Mouse (Mus musculus) midbrain, postnatal 0 days (tissue): ENCODE measurements at regions not wholly inside any gene's neighbourhood (a gene's known extent, or its start where the extent isn't known, plus 50 kb on each side); places are given as distances from the start of the nearest gene placed in this dataset.

Experiments
- ATAC-seq: fragments of 200-750 bp; cut with Nextera tagmentation; 2 replicates; pipeline ENCODE4 v1.8.0; 2017; ENCODE audit warnings: moderate number of reproducible peaks, mild to moderate bottlenecking, moderate TSS enrichment, moderate library complexity; ENCODE audit not compliant: low FRiP score
- DNase-seq: peaks from one replicate; pipeline ENCODE4 v3.0.0-alpha.2; 2015; ENCODE audit warnings: low spot score
- H3K27ac ChIP-seq: fragments of 300-500 bp; sonication (generic); 2 replicates; pipeline ENCODE4 v1.5.1; 2014; ENCODE audit warnings: low read depth, mild to moderate bottlenecking, low read length, mixed read lengths
- H3K27me3 ChIP-seq: fragments of 300-500 bp; sonication (generic); 2 replicates; pipeline ENCODE4 v1.6.1; 2014; ENCODE audit warnings: low read length, control low read depth, mixed read lengths; ENCODE audit not compliant: insufficient read depth
- H3K36me3 ChIP-seq: fragments of 300-500 bp; sonication (generic); 2 replicates; pipeline ENCODE4 v1.6.1; 2014; ENCODE audit warnings: low read length, control low read depth, mixed read lengths; ENCODE audit not compliant: insufficient read depth
- H3K4me1 ChIP-seq: fragments of 300-500 bp; sonication (generic); 2 replicates; pipeline ENCODE4 v1.6.1; 2014; ENCODE audit warnings: mild to moderate bottlenecking, control low read depth, antibody characterized with exemption, low read length, mixed read lengths; ENCODE audit not compliant: insufficient read depth
- H3K4me2 ChIP-seq: fragments of 300-500 bp; sonication (generic); 2 replicates; pipeline ENCODE4 v1.6.1; 2014; ENCODE audit warnings: low read depth, mild to moderate bottlenecking, low read length, mixed read lengths; ENCODE audit not compliant: poor library complexity, severe bottlenecking
- H3K4me3 ChIP-seq: fragments of 300-500 bp; sonication (generic); 2 replicates; pipeline ENCODE4 v1.5.1; 2014; ENCODE audit warnings: low read depth, mild to moderate bottlenecking, low read length, moderate library complexity
- H3K9ac ChIP-seq: fragments of 300-500 bp; sonication (generic); replicated peaks from 2 replicates; pipeline ENCODE4 v1.6.1; 2014; ENCODE audit warnings: mild to moderate bottlenecking, low read length, moderate library complexity, mixed read lengths; ENCODE audit not compliant: poor library complexity, severe bottlenecking
- H3K9me3 ChIP-seq: fragments of 300-500 bp; sonication (generic); 2 replicates; pipeline ENCODE4 v1.6.1; 2016; ENCODE audit warnings: low read length, control low read depth
- CTCF ChIP-seq: IDR thresholded peaks from 2 replicates; pipeline ENCODE4 v1.5.1; 2016; ENCODE audit warnings: antibody characterized with exemption, mild to moderate bottlenecking
- WGBS: fragments of 180-500 bp; shearing (Covaris S2); extraction: QIAGEN DNeasy Blood & Tissue Kit; methylation state at CpG from one replicate; pipeline ENCODE4 v1.1.7; 2014; 5-methylcytosine and 5-hydroxymethylcytosine counted together

DNA sequence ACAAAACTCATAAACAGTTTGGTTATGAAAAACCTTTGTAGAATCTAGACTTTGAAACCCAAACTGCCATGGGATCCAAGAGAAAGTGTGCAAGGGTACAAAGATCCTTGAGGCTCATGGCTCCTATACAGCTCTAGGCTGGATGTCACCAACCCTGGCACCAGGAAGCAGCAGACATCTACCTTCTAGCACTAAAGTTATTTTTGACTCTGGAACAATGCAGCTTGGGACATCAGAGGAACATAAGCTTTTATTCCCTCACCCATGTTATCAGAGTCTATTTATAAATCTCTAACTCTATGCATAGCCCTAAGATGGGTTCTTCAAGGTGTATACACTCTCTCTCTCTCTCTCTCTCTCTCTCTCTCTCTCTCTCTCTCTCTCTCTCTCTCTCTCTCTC lies 437.4 kb downstream of the Zfp619 start:
- H3K4me3 ChIP-seq = no peak overlapping the region
- ATAC-seq (no peak), DNase-seq (no peak)
- no peak overlapping the region for H3K4me2 ChIP-seq
- no peak overlapping the region for H3K27ac ChIP-seq
- no peaks in the 10 kb centered on the region for H3K27me3 ChIP-seq
- H3K9ac ChIP-seq = no peak overlapping the region
- TF ChIP-seq CTCF = no peak
- no peaks in the 10 kb centered on the region for H3K4me1 ChIP-seq
- H3K36me3 ChIP-seq = no peaks in the 10 kb centered on the region
- H3K9me3 ChIP-seq = no peaks in the 10 kb centered on the region

DNA sequence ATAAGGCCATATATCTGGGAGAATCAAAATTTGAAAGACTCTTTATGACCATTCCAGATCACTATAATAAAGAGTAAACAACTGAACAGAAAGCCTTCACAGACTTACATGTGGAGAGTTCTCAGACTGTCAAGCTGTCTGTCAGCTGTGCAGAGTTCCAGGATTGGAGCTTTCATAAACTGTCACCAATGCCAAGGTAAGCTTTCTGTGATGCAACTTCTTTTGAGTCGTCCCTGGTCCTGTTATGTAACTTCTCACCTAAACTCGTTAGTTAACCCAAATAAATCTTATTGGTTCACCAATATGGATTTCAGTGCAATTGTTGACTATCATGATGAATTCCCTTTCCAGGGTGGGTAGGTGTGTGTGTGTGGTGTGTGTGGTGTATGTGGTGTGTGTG lies 460.6 kb downstream of the Zfp619 start:
- Histone ChIP-seq H3K9ac (no peak overlapping the region), H3K4me2 (no peak overlapping the region), H3K36me3 (no peaks in the 10 kb centered on the region), H3K4me1 (no peaks in the 10 kb centered on the region), H3K9me3 (no peaks in the 10 kb centered on the region), H3K4me3 (no peak overlapping the region), H3K27me3 (no peaks in the 10 kb centered on the region), H3K27ac (no peak overlapping the region)
- ATAC-seq = no peak
- DNase-seq = no peak
- TF ChIP-seq CTCF = no peak
- WGBS = 84% methylated on average over 2 of the region's 2 CpGs

DNA sequence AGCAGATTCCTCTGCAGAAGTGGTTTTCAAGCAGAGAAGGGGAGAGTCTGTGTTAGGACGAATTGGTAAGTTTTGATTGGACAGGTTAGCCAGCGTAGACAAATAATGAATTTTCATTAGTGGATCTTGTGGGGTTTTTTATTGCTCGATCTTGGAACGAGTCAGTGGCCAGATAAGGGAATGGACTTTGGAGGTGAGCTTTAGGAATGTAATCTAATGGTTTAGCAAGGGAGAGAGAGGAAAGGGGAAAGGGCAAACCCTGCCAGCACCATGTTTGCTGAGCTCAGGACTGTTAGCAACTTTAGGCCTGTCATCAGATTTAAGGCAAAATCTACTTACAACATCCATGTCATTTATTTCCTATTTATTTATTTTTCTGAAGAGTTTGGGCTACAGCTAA lies 464.1 kb downstream of the Zfp619 start:
- WGBS = 77% methylated on average over 4 of the region's 4 CpGs
- no peaks in the 10 kb centered on the region for H3K9me3 ChIP-seq
- H3K4me2 ChIP-seq = no peak overlapping the region
- no peak overlapping the region for H3K4me3 ChIP-seq
- no peak for DNase-seq
- TF ChIP-seq CTCF = no peak
- H3K27me3 ChIP-seq = no peaks in the 10 kb centered on the region
- no peaks in the 10 kb centered on the region for H3K4me1 ChIP-seq
- H3K27ac ChIP-seq = no peak overlapping the region
- no peak for ATAC-seq
- no peaks in the 10 kb centered on the region for H3K36me3 ChIP-seq
- no peak overlapping the region for H3K9ac ChIP-seq
